Mouse (Mus musculus) cerebellum, adult 11-12 months (tissue): ENCODE data around the gene Gnaq.
A peak's percentile ranks its signal among the peaks of the same experiment; 100 is the strongest.

Source experiments
- DNase-seq: peaks from one replicate; pipeline ENCODE4 v3.0.0; 2022

The Gnaq gene

DNA sequence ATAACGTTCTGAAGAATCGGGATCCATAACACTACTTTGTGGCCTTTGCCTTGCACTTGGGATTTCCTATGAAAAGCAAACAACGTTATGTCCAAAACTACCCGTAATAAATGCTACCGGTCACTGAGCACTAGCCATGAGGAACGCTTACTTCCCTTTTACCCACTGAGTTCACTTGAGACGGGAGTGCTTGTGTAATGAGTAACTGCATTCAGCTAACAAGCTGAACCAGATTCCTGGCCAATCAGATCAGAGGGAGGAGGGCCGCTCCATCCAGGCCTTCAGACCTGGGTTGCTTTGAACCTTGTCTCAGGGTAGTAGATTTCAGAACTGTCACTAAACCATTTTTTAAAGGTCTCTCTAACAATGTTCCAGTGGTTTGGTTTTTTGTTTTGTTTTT, 193.3 kb downstream of the Gnaq start:
- DNase-seq: no peak

DNA sequence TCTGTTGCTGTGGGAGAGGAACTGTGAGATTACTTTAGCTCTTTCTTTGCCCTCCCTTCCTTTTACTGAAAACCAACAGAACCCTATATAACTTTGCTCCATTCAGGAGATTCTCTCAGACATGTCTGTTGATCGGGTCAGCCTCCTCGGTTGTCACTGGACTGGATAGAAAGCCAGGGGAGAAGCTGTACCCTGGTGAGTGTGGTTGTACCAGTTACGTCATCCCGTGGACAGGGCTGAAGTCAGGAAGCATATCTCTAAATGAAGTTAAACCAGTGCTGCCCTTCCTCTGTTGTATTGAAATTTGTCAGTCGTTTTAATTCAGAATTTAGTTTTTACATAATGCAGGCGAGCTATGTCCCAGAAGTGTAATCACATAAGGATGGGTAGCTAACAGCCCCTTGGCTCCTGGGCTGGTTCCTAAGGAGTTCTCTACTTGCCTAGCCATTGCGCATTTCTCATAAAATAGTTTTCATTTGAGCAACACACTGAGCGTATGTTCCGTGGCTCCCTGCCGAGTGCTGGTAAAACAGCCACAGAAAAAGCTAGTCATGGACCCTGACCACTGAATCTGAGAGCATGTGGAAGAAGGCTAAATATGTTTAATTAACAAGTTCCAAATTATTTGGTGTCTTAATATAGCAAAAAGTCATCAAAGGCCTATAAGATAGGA, 194.9 kb downstream of the Gnaq start:
- peak; percentile 38 for DNase-seq

GRCm38 (mm10) chr19:16328074-16328850, 195.6 kb downstream of the Gnaq start:
- DNase-seq: peak; percentile 86

DNA sequence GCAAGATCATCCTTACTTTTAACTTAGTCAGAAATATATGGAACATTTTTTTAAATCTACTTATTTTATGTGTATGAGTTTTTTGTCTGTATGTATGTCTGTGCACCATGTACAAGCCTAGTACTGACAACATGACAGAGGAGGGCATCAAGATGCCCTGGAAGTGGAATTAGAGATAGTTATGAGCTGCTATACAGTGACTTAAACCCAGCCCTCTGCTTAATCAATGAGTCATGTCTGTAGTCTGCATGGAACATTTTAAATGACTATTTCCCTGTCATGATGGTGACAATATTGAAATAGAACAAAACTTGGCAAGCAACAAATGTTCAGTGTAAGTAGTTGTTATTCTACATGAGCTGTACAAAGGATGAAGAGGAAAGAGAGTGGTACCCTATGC, 196.4 kb downstream of the Gnaq start:
- DNase-seq: no peak

DNA sequence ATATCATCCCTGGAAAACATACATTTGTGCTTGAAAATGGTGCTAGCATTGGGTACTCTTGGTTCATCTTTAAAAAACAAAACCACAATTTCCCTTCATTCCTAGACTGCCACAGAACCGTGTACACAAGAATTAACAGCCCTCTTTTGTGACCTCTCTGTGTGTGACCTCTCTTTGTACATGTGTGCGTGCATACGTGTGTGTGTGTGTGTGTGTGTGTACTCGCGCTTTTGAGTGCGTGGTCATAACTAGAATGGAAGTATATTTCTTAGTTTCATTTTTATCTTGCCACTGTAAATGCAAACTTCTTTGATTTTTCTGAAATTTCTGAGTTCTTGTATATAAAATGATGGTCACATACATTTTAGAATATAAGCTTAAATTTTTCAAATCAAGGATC, 197.0 kb downstream of the Gnaq start:
- no peak for DNase-seq

- DNase-seq: no peak
Measured at GRCm38 (mm10) chr19:16330161-16330560, 197.5 kb downstream of the Gnaq start.

GRCm38 (mm10) chr19:16331047-16331446, 198.4 kb downstream of the Gnaq start:
- no peak for DNase-seq

GRCm38 (mm10) chr19:16337866-16338530, 205.4 kb downstream of the Gnaq start:
- DNase-seq: peak; percentile 54

DNA sequence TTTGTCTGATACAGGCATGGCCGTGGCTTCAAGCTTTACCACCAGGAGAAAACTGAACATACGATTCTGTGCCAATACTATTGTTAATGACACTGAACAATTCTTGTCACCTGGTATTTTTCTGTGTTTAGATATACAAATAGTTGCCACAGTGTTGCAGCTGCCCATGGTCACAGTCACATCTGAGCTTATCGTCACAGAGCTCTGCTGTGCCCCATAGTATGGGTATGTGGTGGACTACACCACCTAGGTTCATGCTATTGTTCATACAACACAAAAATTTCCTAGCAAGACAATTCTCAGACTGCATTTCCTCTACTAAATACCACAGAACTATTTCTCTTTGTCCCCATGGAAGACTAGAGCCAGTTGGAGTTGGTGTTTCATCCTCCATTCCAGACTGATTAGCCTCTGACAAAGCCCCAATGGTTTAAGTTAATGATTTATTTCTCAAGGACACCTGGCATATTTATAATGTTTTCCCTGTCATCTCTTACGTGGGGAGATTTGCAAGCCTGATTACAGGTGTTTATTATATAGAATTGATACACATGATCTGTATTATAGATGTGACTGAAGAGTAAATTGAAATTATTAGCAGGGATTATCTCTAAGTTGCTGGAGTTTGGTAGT, 207.4 kb downstream of the Gnaq start:
- DNase-seq: no peak

- DNase-seq: no peak
Measured at GRCm38 (mm10) chr19:16342702-16343101, 210.1 kb downstream of the Gnaq start.

DNA sequence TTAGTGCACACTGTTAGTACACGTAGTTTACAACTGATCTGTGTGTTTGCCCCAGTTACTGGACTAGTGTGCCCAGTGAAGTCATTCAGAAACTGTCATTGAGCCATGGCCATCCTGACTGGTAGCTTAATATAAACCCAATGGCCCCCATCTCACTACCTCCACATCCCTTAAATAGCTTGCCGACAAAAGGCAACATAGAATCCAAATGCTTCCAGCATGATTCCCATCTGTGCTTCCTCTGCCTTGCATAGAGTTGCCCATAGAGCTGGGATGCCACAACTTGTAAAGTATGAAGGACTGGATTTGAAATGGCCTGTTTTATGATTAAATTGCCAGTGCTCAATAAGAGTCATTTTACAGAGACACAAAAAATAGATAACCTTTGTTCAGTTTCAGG, 212.9 kb downstream of the Gnaq start:
- no peak for DNase-seq

- DNase-seq: no peak
Measured at GRCm38 (mm10) chr19:16347037-16347436, 214.4 kb downstream of the Gnaq start.

DNA sequence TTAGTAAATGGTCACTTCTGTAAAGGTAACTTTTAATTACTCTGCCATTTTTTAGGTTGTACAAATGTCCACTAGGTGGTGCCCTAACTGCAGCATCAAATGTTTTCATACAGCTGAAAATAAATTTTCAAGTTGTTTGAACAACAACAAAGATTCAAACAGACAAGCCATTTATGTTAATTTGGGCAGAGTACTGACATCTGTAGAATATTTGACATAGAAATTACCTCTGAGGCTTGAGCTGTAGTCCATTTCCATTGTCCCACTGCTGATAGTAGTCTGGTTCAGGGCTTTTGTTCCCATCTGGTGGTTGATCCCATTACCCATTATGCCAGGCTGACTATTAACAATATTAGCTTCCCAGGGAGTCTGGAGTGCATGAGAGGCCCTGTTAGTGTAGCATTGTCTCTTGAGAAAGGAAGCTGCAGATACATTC, 221.1 kb downstream of the Gnaq start:
- DNase-seq: no peak

DNA sequence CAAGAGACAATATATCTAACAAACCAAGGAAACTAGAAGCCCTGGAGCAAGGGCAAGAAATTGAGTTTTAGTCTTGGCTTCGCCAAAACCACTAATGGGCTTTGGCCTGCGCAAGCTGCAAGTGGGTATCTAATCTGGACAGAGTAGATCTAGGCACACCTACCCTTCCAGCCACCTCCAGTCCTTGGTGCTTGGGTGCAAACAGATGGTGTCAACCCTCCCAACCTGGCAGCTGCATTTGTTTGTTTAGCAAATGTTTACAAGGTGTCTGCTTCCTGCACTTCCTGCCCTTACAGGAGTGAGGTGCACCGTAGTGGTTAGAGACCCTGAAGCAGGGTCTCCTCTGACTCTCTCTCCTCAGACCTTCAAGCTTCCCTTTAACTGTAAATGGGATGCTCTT, 225.5 kb downstream of the Gnaq start:
- no peak for DNase-seq

- no peak for DNase-seq
Measured at GRCm38 (mm10) chr19:16358905-16359304, 226.3 kb downstream of the Gnaq start.

DNA sequence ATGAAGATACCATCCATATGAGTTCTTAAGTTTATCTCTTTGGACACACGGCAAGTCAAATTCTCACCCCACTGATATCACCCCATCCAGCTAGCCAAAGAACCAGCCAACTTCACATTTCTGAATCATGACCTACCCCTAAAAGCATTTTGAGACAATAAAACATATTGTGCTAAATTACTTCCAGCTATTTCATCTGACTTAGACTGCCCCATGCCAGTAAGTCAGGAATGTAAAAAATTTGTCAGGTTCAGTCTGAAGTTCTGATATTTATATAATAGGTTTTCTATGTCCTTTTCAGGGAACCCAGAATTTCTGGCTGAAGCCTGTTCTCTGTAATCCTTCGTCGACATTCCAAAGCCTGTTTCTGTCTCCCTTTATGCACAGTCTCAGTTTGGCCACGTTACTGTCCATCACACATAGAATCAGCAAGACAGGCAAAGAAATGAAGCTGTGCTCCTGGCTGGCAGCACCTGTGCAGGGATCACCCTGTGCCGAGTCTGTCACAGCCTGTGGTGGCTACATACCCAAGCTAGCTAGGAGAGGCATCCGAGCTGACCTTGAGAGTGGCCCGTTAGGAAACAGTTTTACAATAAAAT, 233.9 kb downstream of the Gnaq start:
- DNase-seq: no peak

DNA sequence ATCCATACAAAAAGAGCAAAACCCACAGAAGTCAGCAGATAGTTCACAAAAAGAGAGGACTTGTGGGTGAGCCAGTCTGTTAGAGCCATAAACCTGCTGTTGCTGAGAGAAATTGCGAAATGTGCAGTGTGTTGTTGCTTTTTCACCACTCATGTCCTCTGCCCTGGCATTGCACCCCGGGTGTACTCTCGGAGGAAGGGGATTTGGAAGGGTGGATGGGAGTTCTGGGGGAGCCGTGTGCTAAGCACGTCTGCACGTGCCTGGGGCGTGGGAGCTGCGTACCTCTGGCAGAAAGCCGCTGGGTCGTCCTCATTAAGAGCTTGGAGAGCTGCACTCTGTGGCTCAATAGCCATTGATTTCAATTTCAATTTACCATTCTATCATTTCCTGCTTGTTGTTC, 234.6 kb downstream of the Gnaq start:
- DNase-seq: no peak

GRCm38 (mm10) chr19:16371680-16372079, 239.0 kb downstream of the Gnaq start:
- DNase-seq: no peak

GRCm38 (mm10) chr19:16372752-16373486, 240.3 kb downstream of the Gnaq start:
- DNase-seq: no peak

GRCm38 (mm10) chr19:16375881-16376280, 243.2 kb downstream of the Gnaq start:
- DNase-seq: no peak

GRCm38 (mm10) chr19:16378565-16378964, 245.9 kb downstream of the Gnaq start:
- DNase-seq: no peak

- DNase-seq: no peak
Measured at GRCm38 (mm10) chr19:16379687-16380086, 247.1 kb downstream of the Gnaq start.
